Mouse (Mus musculus): Measurements from ENCODE around the gene Gdpd5.

- TF ChIP-seq GATA1 (IDR thresholded peaks at IDR 0.05; ENCODE audit: borderline replicate concordance, low read length), result no peak
- no peak for TF ChIP-seq FLI1 (IDR thresholded peaks at IDR 0.05; ENCODE audit: low read length)
Observed at GRCm38 (mm10) chr7:99395385-99395784, 14.2 kb downstream of the Gdpd5 start.
